Mouse (Mus musculus) megakaryocyte, embryonic 14.5 days (primary cell): Measurements from ENCODE around the gene Tfcp2.

Experiments
- FLI1 ChIP-seq: IDR thresholded peaks from 2 replicates; pipeline ENCODE4 v1.6.1; 2012; ENCODE audit warnings: low read length, inconsistent platforms, mixed read lengths
- GATA1 ChIP-seq: IDR thresholded peaks from 3 replicates; pipeline ENCODE4 v1.6.1; 2012; ENCODE audit warnings: mixed read lengths, low read length, inconsistent platforms, borderline replicate concordance

GRCm38 (mm10) chr15:100495102-100495501 is 56.7 kb downstream of the Tfcp2 start, which contains the start of gene Csrnp2:
- TF ChIP-seq GATA1 (no peak), FLI1 (no peak)
